Mouse (Mus musculus): ENCODE results near the gene Yif1a. TPM values are rescaled to one million over a fixed set of nuclear protein-coding genes. Genes with fewer than 3 reads are reported as not detected.

Yif1a gene
- total RNA-seq (2014; fragmentation: Nextera tagmentation) (44.2 and 55.9 TPM in 2 replicates), total RNA-seq (2017) (12.8 and 19.7 TPM in 2 replicates), polyA plus RNA-seq (2012) (11.3 and 11.5 TPM in 2 replicates)

DNA sequence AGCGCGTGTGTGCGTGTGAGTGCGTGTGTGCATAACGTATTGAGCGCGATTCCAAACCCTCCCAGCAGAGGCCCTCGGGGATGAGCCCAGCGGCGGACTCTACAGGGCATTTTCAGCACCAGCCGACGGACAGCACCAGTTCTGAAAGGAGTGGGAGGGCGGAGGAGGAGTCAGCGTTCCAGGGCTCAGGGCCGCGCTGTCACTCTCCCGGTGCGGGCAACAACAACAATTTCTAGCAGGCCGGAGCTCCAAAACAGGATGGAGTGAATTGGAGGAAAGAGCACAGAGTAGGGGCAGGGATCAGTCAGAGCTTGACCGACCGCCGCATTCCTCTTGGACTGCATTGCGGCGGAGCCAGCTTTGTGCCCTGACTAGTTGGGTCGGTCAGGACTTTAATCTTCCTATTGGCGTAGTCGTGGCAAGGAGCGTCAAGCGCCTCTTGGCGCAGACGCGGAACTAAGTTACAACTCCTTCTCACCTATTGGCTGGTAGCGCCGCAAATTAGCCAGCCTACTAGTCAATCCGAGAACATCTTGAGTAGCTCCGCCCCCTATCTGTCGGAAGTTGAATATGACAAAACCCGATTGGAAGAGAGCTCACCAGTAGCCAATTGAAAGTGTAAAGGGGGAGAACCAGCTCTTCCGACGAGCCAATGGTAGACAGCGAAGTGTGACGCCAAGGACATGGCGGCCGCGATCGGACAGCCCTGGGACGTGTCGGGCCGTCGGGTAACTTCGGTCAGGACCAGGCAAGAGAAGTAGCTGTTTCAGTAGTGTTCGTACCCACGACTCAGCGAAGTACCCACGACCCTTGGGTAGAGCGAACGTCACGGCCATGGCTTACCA lies at the start of gene Yif1a:
Yif1a (plus strand) TSS at position 655 of the 845 bp plus-strand sequence.
- Histone ChIP-seq H3K27me3 (ENCODE audit: insufficient read depth, low read length) (peaks cover 15% of the 10 kb centered on the region), H3K4me1 (ENCODE audit: insufficient read depth, low read depth, low read length) (peaks cover 28% of the 10 kb centered on the region), H3K36me3 (replicated peaks) (peaks cover 39% of the 10 kb centered on the region), H3K9me3 (replicated peaks) (no peaks in the 10 kb centered on the region), H3K4me3 (ENCODE audit: low read depth, low read length) (peak within 1 kb of the TSS; percentile 98)
- TF ChIP-seq GATA1 (IDR thresholded peaks at IDR 0.05; ENCODE audit: borderline replicate concordance, low read length) (no peak), TAL1 (conservative IDR thresholded peaks at IDR 0.05; ENCODE audit: low read depth, low read length) (no peak), CTCF (IDR thresholded peaks at IDR 0.05; ENCODE audit: low read depth, low read length) (0 out of 2 replicates have a peak, but pooled peaks have one; percentile 14)
- ATAC-seq (ENCODE audit: extremely low read depth, insufficient number of reproducible peaks, low FRiP score, poor library complexity, severe bottlenecking) (peak; percentile 90), DNase-seq (ENCODE audit: low spot score) (peak; percentile 98)

- Histone ChIP-seq H3K4me3 (ENCODE audit: low read depth, low read length) (peak within 1 kb of the TSS; percentile 91), H3K9me3 (replicated peaks) (no peaks in the 10 kb centered on the region), H3K4me1 (ENCODE audit: insufficient read depth, low read depth, low read length) (peaks cover 53% of the 10 kb centered on the region), H3K27me3 (ENCODE audit: insufficient read depth, low read length) (no peaks in the 10 kb centered on the region), H3K36me3 (replicated peaks) (peaks cover 15% of the 10 kb centered on the region)
- ATAC-seq (ENCODE audit: extremely low read depth, insufficient number of reproducible peaks, low FRiP score, poor library complexity, severe bottlenecking) (peak; percentile 59; the same call in 1 of the 2 replicates), DNase-seq (ENCODE audit: low spot score) (peak; percentile 92)
- TF ChIP-seq GATA1 (IDR thresholded peaks at IDR 0.05; ENCODE audit: borderline replicate concordance, low read length) = no peak
- no peak for TF ChIP-seq POLR2AphosphoS5 (IDR thresholded peaks at IDR 0.05; ENCODE audit: insufficient replicate concordance, low read depth, low read length)
- no peak for TF ChIP-seq CTCF (IDR thresholded peaks at IDR 0.05; ENCODE audit: low read depth, low read length)
- no peak for TF ChIP-seq GATA2 (IDR thresholded peaks at IDR 0.05; ENCODE audit: borderline replicate concordance, low read depth, low read length)
- no peak for TF ChIP-seq TAL1 (conservative IDR thresholded peaks at IDR 0.05; ENCODE audit: low read depth, low read length)
Observed at GRCm38 (mm10) chr19:5038709-5039156, 49.6 kb upstream of the Yif1a start, which contains the start of the genes B4gat1 and AC124502.3. TSS of gene B4gat1 (plus strand) at chr19:5038826. TSS of gene AC124502.3 (plus strand) at chr19:5038891.

- Histone ChIP-seq H3K36me3 (replicated peaks) (peaks cover 23% of the 10 kb centered on the region), H3K27me3 (ENCODE audit: insufficient read depth, low read length) (no peaks in the 10 kb centered on the region), H3K9me3 (replicated peaks) (no peaks in the 10 kb centered on the region), H3K4me1 (ENCODE audit: insufficient read depth, low read depth, low read length) (peaks cover 53% of the 10 kb centered on the region), H3K4me3 (ENCODE audit: low read depth, low read length) (peak overlapping the region; percentile 91)
- DNase-seq (ENCODE audit: low spot score) (no peak), ATAC-seq (ENCODE audit: extremely low read depth, insufficient number of reproducible peaks, low FRiP score, poor library complexity, severe bottlenecking) (no peak)
- TF ChIP-seq POLR2AphosphoS5 (IDR thresholded peaks at IDR 0.05; ENCODE audit: insufficient replicate concordance, low read depth, low read length) (no peak), CTCF (IDR thresholded peaks at IDR 0.05; ENCODE audit: low read depth, low read length) (no peak), TAL1 (conservative IDR thresholded peaks at IDR 0.05; ENCODE audit: low read depth, low read length) (no peak), GATA1 (IDR thresholded peaks at IDR 0.05; ENCODE audit: borderline replicate concordance, low read length) (no peak), GATA2 (IDR thresholded peaks at IDR 0.05; ENCODE audit: borderline replicate concordance, low read depth, low read length) (no peak)
Observed at GRCm38 (mm10) chr19:5039301-5040114, 48.8 kb upstream of the Yif1a start.

DNA sequence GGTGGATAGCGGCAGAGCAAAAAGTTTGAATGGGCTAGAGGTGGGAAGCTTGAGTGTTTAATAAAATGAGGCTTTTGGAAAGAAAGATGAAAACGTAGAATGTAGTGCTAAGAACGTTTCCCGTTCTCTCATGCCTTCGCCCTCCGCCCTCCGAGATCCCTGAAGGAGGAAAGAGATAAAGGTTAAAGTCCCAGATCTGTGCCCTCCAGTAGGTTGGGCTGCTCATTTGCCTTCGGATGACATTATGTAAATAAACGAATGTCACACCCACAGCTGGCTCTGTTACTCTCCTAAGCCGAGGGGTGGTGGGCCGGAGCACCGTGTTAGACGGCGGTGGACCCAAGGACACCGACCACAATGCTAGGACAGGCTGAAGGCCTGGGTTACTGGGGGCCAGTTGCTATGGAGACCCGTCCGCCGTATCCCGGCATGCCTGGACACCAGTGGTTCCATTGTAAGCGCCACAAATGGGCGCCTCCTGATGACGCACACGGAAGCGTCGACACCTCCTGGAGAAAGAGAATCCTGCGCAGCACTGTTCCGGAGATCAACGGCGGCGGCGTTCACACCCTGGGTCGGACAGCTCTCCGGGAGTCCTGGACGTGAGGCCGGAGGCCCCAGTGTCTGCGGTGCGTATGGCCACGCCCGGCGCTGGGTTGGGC lies 47.3 kb upstream of the Yif1a start, which contains the start of gene Brms1:
Brms1 (plus strand) TSS at position 493 of the 662 bp plus-strand sequence.
- Histone ChIP-seq H3K4me1 (ENCODE audit: insufficient read depth, low read depth, low read length) (peaks cover 55% of the 10 kb centered on the region), H3K36me3 (replicated peaks) (peaks cover 36% of the 10 kb centered on the region), H3K4me3 (ENCODE audit: low read depth, low read length) (peak within 1 kb of the TSS; percentile 89), H3K9me3 (replicated peaks) (no peaks in the 10 kb centered on the region), H3K27me3 (ENCODE audit: insufficient read depth, low read length) (no peaks in the 10 kb centered on the region)
- DNase-seq (ENCODE audit: low spot score) (peak; percentile 95), ATAC-seq (ENCODE audit: extremely low read depth, insufficient number of reproducible peaks, low FRiP score, poor library complexity, severe bottlenecking) (peak; percentile 54)
- no peak for TF ChIP-seq CTCF (IDR thresholded peaks at IDR 0.05; ENCODE audit: low read depth, low read length)
- no peak for TF ChIP-seq GATA1 (IDR thresholded peaks at IDR 0.05; ENCODE audit: borderline replicate concordance, low read length)
- no peak for TF ChIP-seq TAL1 (conservative IDR thresholded peaks at IDR 0.05; ENCODE audit: low read depth, low read length)

GRCm38 (mm10) chr19:5041588-5041987 lies 46.8 kb upstream of the Yif1a start:
- Histone ChIP-seq H3K9me3 (replicated peaks) (no peaks in the 10 kb centered on the region), H3K27me3 (ENCODE audit: insufficient read depth, low read length) (no peaks in the 10 kb centered on the region), H3K36me3 (replicated peaks) (peaks cover 42% of the 10 kb centered on the region), H3K4me1 (ENCODE audit: insufficient read depth, low read depth, low read length) (peaks cover 51% of the 10 kb centered on the region), H3K4me3 (ENCODE audit: low read depth, low read length) (peak overlapping the region; percentile 89)
- no peak for ATAC-seq (ENCODE audit: extremely low read depth, insufficient number of reproducible peaks, low FRiP score, poor library complexity, severe bottlenecking)
- TF ChIP-seq TAL1 (conservative IDR thresholded peaks at IDR 0.05; ENCODE audit: low read depth, low read length) (no peak), GATA1 (IDR thresholded peaks at IDR 0.05; ENCODE audit: borderline replicate concordance, low read length) (no peak), POLR2AphosphoS5 (IDR thresholded peaks at IDR 0.05; ENCODE audit: insufficient replicate concordance, low read depth, low read length) (no peak), CTCF (IDR thresholded peaks at IDR 0.05; ENCODE audit: low read depth, low read length) (no peak), GATA2 (IDR thresholded peaks at IDR 0.05; ENCODE audit: borderline replicate concordance, low read depth, low read length) (no peak)
- DNase-seq (ENCODE audit: low spot score) = peak; percentile 53
